Mouse (Mus musculus) left cerebral cortex, postnatal 4 days (tissue): ENCODE measurements around the gene Vps26b. TPM values are rescaled to one million over a fixed set of nuclear protein-coding genes. Genes with fewer than 3 reads are reported as not detected.

ENCODE experiments used
- DNase-seq: peaks from one replicate; pipeline ENCODE4 v3.0.0-alpha.2; 2022
- intact Hi-C: fragments of 180-260 bp; cut with DNase I; formaldehyde crosslinking; loops from one replicate; pipeline ENCODE4 v1.15.1; 2025
- total RNA-seq, 2 experiments: library from RNA; stranded (reverse); gene quantifications; 2 replicates each; pipeline ENCODE4 v1.2.3; 2021

Vps26b gene
- total RNA-seq, 2 experiments from 2014 or later: 116 to 117 TPM

- intact Hi-C loops: no loop called here
- DNase-seq: no peak
Measured at GRCm38 (mm10) chr9:26997062-26997461, 32.8 kb downstream of the Vps26b start.

- intact Hi-C loops: no loop called here
- no peak for DNase-seq
Measured at GRCm38 (mm10) chr9:26993900-26994299, 36.0 kb downstream of the Vps26b start.

- DNase-seq: no peak
- intact Hi-C loops: no loop called here
Measured at GRCm38 (mm10) chr9:26993118-26993517, 36.7 kb downstream of the Vps26b start.

GRCm38 (mm10) chr9:26990181-26990580, 39.7 kb downstream of the Vps26b start:
- intact Hi-C loops: no loop called here

GRCm38 (mm10) chr9:26985668-26986277, 44.1 kb downstream of the Vps26b start:
- intact Hi-C loops: no loop called here
- DNase-seq: no peak

More at GRCm38 (mm10) chr9:26990181-26990580, 39.7 kb downstream of the Vps26b start:
- no peak for DNase-seq

- DNase-seq: no peak
- intact Hi-C loops: no loop called here
Measured at GRCm38 (mm10) chr9:26985090-26985613, 44.7 kb downstream of the Vps26b start.

- intact Hi-C loops: no loop called here
- DNase-seq: no peak
Measured at GRCm38 (mm10) chr9:26978776-26979175, 51.1 kb downstream of the Vps26b start.

- intact Hi-C loops: no loop called here
- no peak for DNase-seq
Measured at GRCm38 (mm10) chr9:26977754-26978153, 52.1 kb downstream of the Vps26b start.

Other genes starting within 250 kb of the Vps26b start
- gene Glb1l2, start 223.6 kb downstream of the Vps26b start, total RNA-seq: 1 to 10 TPM; 1.2 to 1.9 TPM
- gene Glb1l3, start 169.2 kb downstream of the Vps26b start, total RNA-seq: not detected
- gene Gm1110, start 107.0 kb downstream of the Vps26b start, total RNA-seq: not detected
- 10 to 100 TPM; 25.8 to 28.7 TPM for gene Acad8, start 30.5 kb downstream of the Vps26b start, total RNA-seq
- 10 to 100 TPM; 82.7 to 94.0 TPM for gene Thyn1, start 30.4 kb downstream of the Vps26b start, total RNA-seq
- gene Ncapd3, start 110 bp upstream of the Vps26b start, total RNA-seq: 10 to 100 TPM; 17.3 to 18.3 TPM
- gene Jam3, start 125.4 kb upstream of the Vps26b start, total RNA-seq: 10 to 100 TPM; 21.6 to 22.4 TPM